Mouse (Mus musculus) brown adipose tissue, adult 24 weeks (tissue): ENCODE data around the gene Prkn. TPM values are rescaled to one million over a fixed set of nuclear protein-coding genes. Genes with fewer than 3 reads are reported as not detected.

ENCODE experiments used
- polyA plus RNA-seq: library from polyadenylated mRNA; stranded (reverse); fragments of >200 nt; gene quantifications from 2 replicates; pipeline ENCODE4 v1.2.4, GENCODE M21; 2012; ENCODE audit not compliant: missing spikeins, insufficient read depth, insufficient read length

Prkn gene
- polyA plus RNA-seq, 1 experiment = 7.2 TPM

Other genes with a start within 250 kb of the Prkn start
- 1.6 TPM in 1 of 2 replicates, not detected in the other for gene Pacrg, start 73 bp upstream of the Prkn start, polyA plus RNA-seq